Mouse (Mus musculus): ENCODE data around the gene Ctf1. TPM values are rescaled to one million over a fixed set of nuclear protein-coding genes. Genes with fewer than 3 reads are reported as not detected.

Ctf1 gene
- total and polyA plus RNA-seq, 3 experiments = not detected

- H3K4me1 ChIP-seq (ENCODE audit: control insufficient read depth in 1 of 2, insufficient read depth in 2 of 2) = peaks cover 3 to 34% of the 10 kb centered on the region in 2 experiments; a peak in 2 of 4 replicates
- dilution Hi-C loops (cut with MboI; ENCODE audit: extremely low pct_ligation_motif_present, extremely low pct_unique_long_range_greater_than_20kb, low sequenced_read_pairs) (no loop called here), in situ Hi-C loops (cut with MboI; ENCODE audit: low pct_ligation_motif_present, low pct_unique_long_range_greater_than_20kb, low sequenced_read_pairs) (no loop called here)
- H3K79me2 ChIP-seq (replicated peaks; ENCODE audit: control insufficient read depth, extremely low read depth, insufficient read depth, poor library complexity, severe bottlenecking) = no peaks in the 10 kb centered on the region
- TF ChIP-seq POLR2A (IDR thresholded peaks at IDR 0.05; ENCODE audit: low read depth, low read length) = no peak
- no peak for TF ChIP-seq ZKSCAN1 (IDR thresholded peaks at IDR 0.05; ENCODE audit: borderline replicate concordance, low read depth, low read length)
- TF ChIP-seq ZC3H11A (IDR thresholded peaks at IDR 0.05; ENCODE audit: low read depth, low read length) = no peak
- no peak for TF ChIP-seq USF2 (conservative IDR thresholded peaks at IDR 0.05; ENCODE audit: low read depth, low read length)
- TF ChIP-seq JUND (conservative IDR thresholded peaks at IDR 0.05; ENCODE audit: low read depth, low read length) = no peak
- TF ChIP-seq MXI1 (IDR thresholded peaks at IDR 0.05; ENCODE audit: low read depth, low read length) = no peak
- no peak for TF ChIP-seq TCF12 (IDR thresholded peaks at IDR 0.05; ENCODE audit: low read depth, low read length)
- no peak for TF ChIP-seq IRF4 (IDR thresholded peaks at IDR 0.05; ENCODE audit: low read depth, low read length)
- no peak for TF ChIP-seq USF1 (IDR thresholded peaks at IDR 0.05; ENCODE audit: low read depth, low read length)
- TF ChIP-seq TBP (conservative IDR thresholded peaks at IDR 0.05; ENCODE audit: low read depth, low read length) = no peak
- no peak for TF ChIP-seq NRF1 (IDR thresholded peaks at IDR 0.05; ENCODE audit: low read depth, low read length)
- no peak for TF ChIP-seq CHD2 (IDR thresholded peaks at IDR 0.05; ENCODE audit: low read length)
- no peak for TF ChIP-seq ZNF384 (IDR thresholded peaks at IDR 0.05; ENCODE audit: low read depth, low read length)
- TF ChIP-seq NELFE (IDR thresholded peaks at IDR 0.05; ENCODE audit: low read depth, low read length) = no peak
- TF ChIP-seq ZMIZ1 (IDR thresholded peaks at IDR 0.05; ENCODE audit: low read depth, low read length) = no peak
- TF ChIP-seq CHD1 (IDR thresholded peaks at IDR 0.05; ENCODE audit: low read depth, low read length) = no peak
- TF ChIP-seq RAD21 (IDR thresholded peaks at IDR 0.05; ENCODE audit: low read depth, low read length) = no peak
- H3K27me3 ChIP-seq (replicated peaks) = no peaks in the 10 kb centered on the region
- no peak overlapping the region for H3K4me2 ChIP-seq (ENCODE audit: insufficient read depth, low read depth, poor library complexity, severe bottlenecking)
- no peaks in the 10 kb centered on the region for H3K9me3 ChIP-seq (replicated peaks; ENCODE audit: low read length)
- no peak for DNase-seq (ENCODE audit: extremely low read depth)
- peaks cover 10 to 55% of the 10 kb centered on the region in 2 experiments for H3K36me3 ChIP-seq (replicated peaks in 1 of 2; ENCODE audit: control insufficient read depth in 1 of 2, insufficient read depth in 1 of 2, low read length in 1 of 2)
- H3K27ac ChIP-seq (ENCODE audit: insufficient read depth, low read depth) = no peak overlapping the region
- no peak overlapping the region for H3K4me3 ChIP-seq (replicated peaks in 1 of 3; ENCODE audit: low read depth in 2 of 3, low read length in 2 of 3, poor library complexity in 1 of 3)
- H3K9ac ChIP-seq (ENCODE audit: insufficient read depth, low read depth) = no peak overlapping the region
Measured at GRCm38 (mm10) chr7:127700712-127701331, 11.7 kb upstream of the Ctf1 start.

GRCm38 (mm10) chr7:127703561-127704178 is 8.9 kb upstream of the Ctf1 start:
- H3K4me2 ChIP-seq (ENCODE audit: insufficient read depth, low read depth, poor library complexity, severe bottlenecking) = no peak overlapping the region
- H3K9ac ChIP-seq (ENCODE audit: insufficient read depth, low read depth) = no peak overlapping the region
- H3K9me3 ChIP-seq (replicated peaks; ENCODE audit: low read length) = no peaks in the 10 kb centered on the region
- no peak for DNase-seq (ENCODE audit: extremely low read depth)
- H3K79me2 ChIP-seq (replicated peaks; ENCODE audit: control insufficient read depth, extremely low read depth, insufficient read depth, poor library complexity, severe bottlenecking) = no peaks in the 10 kb centered on the region
- H3K36me3 ChIP-seq (replicated peaks in 1 of 2; ENCODE audit: control insufficient read depth in 1 of 2, insufficient read depth in 1 of 2, low read length in 1 of 2) = peaks cover 16 to 60% of the 10 kb centered on the region in 2 experiments
- TF ChIP-seq CHD1 (IDR thresholded peaks at IDR 0.05; ENCODE audit: low read depth, low read length) = no peak
- TF ChIP-seq POLR2AphosphoS2 (IDR thresholded peaks at IDR 0.05; ENCODE audit: low read depth, low read length) = no peak
- no peak for TF ChIP-seq ZC3H11A (IDR thresholded peaks at IDR 0.05; ENCODE audit: low read depth, low read length)
- no peak for TF ChIP-seq TBP (conservative IDR thresholded peaks at IDR 0.05; ENCODE audit: low read depth, low read length)
- TF ChIP-seq UBTF (IDR thresholded peaks at IDR 0.05; ENCODE audit: low read depth, low read length) = no peak
- no peak for TF ChIP-seq TCF12 (IDR thresholded peaks at IDR 0.05; ENCODE audit: low read depth, low read length)
- TF ChIP-seq CTCF (conservative IDR thresholded peaks at IDR 0.05 in 1 of 2, IDR thresholded peaks at IDR 0.05 in 1 of 2; ENCODE audit: low read depth in 2 of 2, low read length in 2 of 2) = no peak
- TF ChIP-seq EP300 (IDR thresholded peaks at IDR 0.05; ENCODE audit: low read length) = no peak
- no peak for TF ChIP-seq ETS1 (conservative IDR thresholded peaks at IDR 0.05; ENCODE audit: low read depth, low read length)
- no peaks in the 10 kb centered on the region for H3K27me3 ChIP-seq (replicated peaks)
- in situ Hi-C loops (cut with MboI; ENCODE audit: low pct_ligation_motif_present, low pct_unique_long_range_greater_than_20kb, low sequenced_read_pairs) (no loop called here), dilution Hi-C loops (cut with MboI; ENCODE audit: extremely low pct_ligation_motif_present, extremely low pct_unique_long_range_greater_than_20kb, low sequenced_read_pairs) (no loop called here)
- H3K4me1 ChIP-seq (ENCODE audit: control insufficient read depth in 1 of 2, insufficient read depth in 2 of 2) = peaks cover 7 to 42% of the 10 kb centered on the region in 2 experiments
- no peak overlapping the region for H3K27ac ChIP-seq (ENCODE audit: insufficient read depth, low read depth)
- H3K4me3 ChIP-seq (replicated peaks in 1 of 3; ENCODE audit: low read depth in 2 of 3, low read length in 2 of 3, poor library complexity in 1 of 3) = no peak overlapping the region

Measured in CH12.LX (cell line).